Mouse (Mus musculus): ENCODE results near the gene Gm28036. TPM values are rescaled to one million over a fixed set of nuclear protein-coding genes. Genes with fewer than 3 reads are reported as not detected.
A peak's percentile ranks its signal among the peaks of the same experiment; 100 is the strongest.

Gene Gm28036
- 10.8 and 14.1 TPM in 2 replicates for polyA plus RNA-seq (2015; fragmentation: Nextera tagmentation; extraction: Ambion mirVana)

- WGBS: 92% methylated on average over 5 of the region's 5 CpGs
- Histone ChIP-seq H3K27ac (ENCODE audit: low read length) (no peak within 1 kb of the TSS), H3K4me2 (ENCODE audit: low read depth, low read length) (no peak within 1 kb of the TSS), H3K4me1 (ENCODE audit: control insufficient read depth, insufficient read depth, low read length) (no peaks in the 10 kb centered on the region), H3K9me3 (replicated peaks; ENCODE audit: control insufficient read depth, low read length) (no peaks in the 10 kb centered on the region), H3K36me3 (ENCODE audit: control insufficient read depth, insufficient read depth) (peaks cover 16% of the 10 kb centered on the region), H3K9ac (ENCODE audit: low read length) (no peak within 1 kb of the TSS), H3K4me3 (ENCODE audit: low read length) (no peak within 1 kb of the TSS), H3K27me3 (ENCODE audit: control insufficient read depth, insufficient read depth, low read length) (no peaks in the 10 kb centered on the region)
- ATAC-seq (replicated peaks; ENCODE audit: extremely low read depth, insufficient read depth, low FRiP score): no peak
Measured at GRCm38 (mm10) chr2:156126992-156127391, at the start of gene Gm28036. Gene Gm28036 (minus strand): TSS chr2:156127092.

GRCm38 (mm10) chr2:156166557-156166956, 39.7 kb upstream of the Gm28036 start:
- no peak overlapping the region for H3K27ac ChIP-seq (ENCODE audit: low read length)
- WGBS: 95% methylated on average over 5 of the region's 5 CpGs
- H3K4me3 ChIP-seq (ENCODE audit: low read length): no peak overlapping the region
- no peaks in the 10 kb centered on the region for H3K9me3 ChIP-seq (replicated peaks; ENCODE audit: control insufficient read depth, low read length)
- H3K27me3 ChIP-seq (ENCODE audit: control insufficient read depth, insufficient read depth, low read length): no peaks in the 10 kb centered on the region
- no peak for ATAC-seq (replicated peaks; ENCODE audit: extremely low read depth, insufficient read depth, low FRiP score)
- H3K4me2 ChIP-seq (ENCODE audit: low read depth, low read length): no peak overlapping the region
- H3K4me1 ChIP-seq (ENCODE audit: control insufficient read depth, insufficient read depth, low read length): no peaks in the 10 kb centered on the region
- H3K9ac ChIP-seq (ENCODE audit: low read length): no peak overlapping the region
- peaks cover 63% of the 10 kb centered on the region for H3K36me3 ChIP-seq (ENCODE audit: control insufficient read depth, insufficient read depth)

GRCm38 (mm10) chr2:156165478-156165877, 38.6 kb upstream of the Gm28036 start:
- ATAC-seq (replicated peaks; ENCODE audit: extremely low read depth, insufficient read depth, low FRiP score): no peak
- Histone ChIP-seq H3K27ac (ENCODE audit: low read length) (no peak overlapping the region), H3K9me3 (replicated peaks; ENCODE audit: control insufficient read depth, low read length) (no peaks in the 10 kb centered on the region), H3K4me1 (ENCODE audit: control insufficient read depth, insufficient read depth, low read length) (no peaks in the 10 kb centered on the region), H3K9ac (ENCODE audit: low read length) (no peak overlapping the region), H3K27me3 (ENCODE audit: control insufficient read depth, insufficient read depth, low read length) (no peaks in the 10 kb centered on the region), H3K36me3 (ENCODE audit: control insufficient read depth, insufficient read depth) (peaks cover 59% of the 10 kb centered on the region), H3K4me2 (ENCODE audit: low read depth, low read length) (no peak overlapping the region), H3K4me3 (ENCODE audit: low read length) (no peak overlapping the region)
- WGBS: 98% methylated on average over 1 of the region's 1 CpGs

GRCm38 (mm10) chr2:156151538-156151937, 24.6 kb upstream of the Gm28036 start:
- H3K36me3 ChIP-seq (ENCODE audit: control insufficient read depth, insufficient read depth): peaks cover 36% of the 10 kb centered on the region
- no peak overlapping the region for H3K4me3 ChIP-seq (ENCODE audit: low read length)
- H3K9ac ChIP-seq (ENCODE audit: low read length): no peak overlapping the region
- no peaks in the 10 kb centered on the region for H3K27me3 ChIP-seq (ENCODE audit: control insufficient read depth, insufficient read depth, low read length)
- no peak overlapping the region for H3K4me2 ChIP-seq (ENCODE audit: low read depth, low read length)
- H3K27ac ChIP-seq (ENCODE audit: low read length): no peak overlapping the region
- no peaks in the 10 kb centered on the region for H3K9me3 ChIP-seq (replicated peaks; ENCODE audit: control insufficient read depth, low read length)
- H3K4me1 ChIP-seq (ENCODE audit: control insufficient read depth, insufficient read depth, low read length): no peaks in the 10 kb centered on the region
- no peak for ATAC-seq (replicated peaks; ENCODE audit: extremely low read depth, insufficient read depth, low FRiP score)

- no peak overlapping the region for H3K4me3 ChIP-seq (ENCODE audit: low read length)
- H3K36me3 ChIP-seq (ENCODE audit: control insufficient read depth, insufficient read depth): peaks cover 18% of the 10 kb centered on the region
- no peaks in the 10 kb centered on the region for H3K9me3 ChIP-seq (replicated peaks; ENCODE audit: control insufficient read depth, low read length)
- H3K4me2 ChIP-seq (ENCODE audit: low read depth, low read length): no peak overlapping the region
- H3K4me1 ChIP-seq (ENCODE audit: control insufficient read depth, insufficient read depth, low read length): peaks cover 9% of the 10 kb centered on the region; the same call in 1 of the 2 replicates
- no peak for ATAC-seq (replicated peaks; ENCODE audit: extremely low read depth, insufficient read depth, low FRiP score)
- H3K9ac ChIP-seq (ENCODE audit: low read length): no peak overlapping the region
- WGBS: 90% methylated on average over 3 of the region's 3 CpGs
- no peak overlapping the region for H3K27ac ChIP-seq (ENCODE audit: low read length)
- H3K27me3 ChIP-seq (ENCODE audit: control insufficient read depth, insufficient read depth, low read length): no peaks in the 10 kb centered on the region
Measured at GRCm38 (mm10) chr2:156147316-156147915, 20.5 kb upstream of the Gm28036 start.

GRCm38 (mm10) chr2:156146272-156146989, 19.5 kb upstream of the Gm28036 start:
- H3K4me3 ChIP-seq (ENCODE audit: low read length): no peak overlapping the region
- no peak overlapping the region for H3K27ac ChIP-seq (ENCODE audit: low read length)
- H3K4me1 ChIP-seq (ENCODE audit: control insufficient read depth, insufficient read depth, low read length): peaks cover 9% of the 10 kb centered on the region; the same call in 1 of the 2 replicates
- H3K4me2 ChIP-seq (ENCODE audit: low read depth, low read length): no peak overlapping the region
- no peaks in the 10 kb centered on the region for H3K9me3 ChIP-seq (replicated peaks; ENCODE audit: control insufficient read depth, low read length)
- no peak overlapping the region for H3K9ac ChIP-seq (ENCODE audit: low read length)
- H3K27me3 ChIP-seq (ENCODE audit: control insufficient read depth, insufficient read depth, low read length): no peaks in the 10 kb centered on the region
- peaks cover 18% of the 10 kb centered on the region for H3K36me3 ChIP-seq (ENCODE audit: control insufficient read depth, insufficient read depth)
- WGBS: 62% methylated on average over 5 of the region's 5 CpGs
- no peak for ATAC-seq (replicated peaks; ENCODE audit: extremely low read depth, insufficient read depth, low FRiP score)

GRCm38 (mm10) chr2:156145486-156146130, 18.7 kb upstream of the Gm28036 start:
- WGBS: 61% methylated on average over 11 of the region's 11 CpGs
- ATAC-seq (replicated peaks; ENCODE audit: extremely low read depth, insufficient read depth, low FRiP score): no peak
- H3K9ac ChIP-seq (ENCODE audit: low read length): no peak overlapping the region
- H3K27ac ChIP-seq (ENCODE audit: low read length): no peak overlapping the region
- peak overlapping the region; percentile 73 for H3K4me2 ChIP-seq (ENCODE audit: low read depth, low read length)
- H3K4me1 ChIP-seq (ENCODE audit: control insufficient read depth, insufficient read depth, low read length): peaks cover 9% of the 10 kb centered on the region; the same call in 1 of the 2 replicates
- H3K36me3 ChIP-seq (ENCODE audit: control insufficient read depth, insufficient read depth): peaks cover 18% of the 10 kb centered on the region
- no peaks in the 10 kb centered on the region for H3K9me3 ChIP-seq (replicated peaks; ENCODE audit: control insufficient read depth, low read length)
- no peak overlapping the region for H3K4me3 ChIP-seq (ENCODE audit: low read length)
- H3K27me3 ChIP-seq (ENCODE audit: control insufficient read depth, insufficient read depth, low read length): no peaks in the 10 kb centered on the region

GRCm38 (mm10) chr2:156143953-156144724, 17.2 kb upstream of the Gm28036 start, which contains the start of the genes Romo1 and Nfs1:
Gene Romo1 (plus strand): TSS chr2:156144039.
Gene Nfs1 (minus strand): TSS chr2:156144186.
- Histone ChIP-seq H3K27me3 (ENCODE audit: control insufficient read depth, insufficient read depth, low read length) (no peaks in the 10 kb centered on the region), H3K4me2 (ENCODE audit: low read depth, low read length) (peak within 1 kb of the TSS; percentile 73), H3K4me3 (ENCODE audit: low read length) (peak within 1 kb of the TSS; percentile 87), H3K4me1 (ENCODE audit: control insufficient read depth, insufficient read depth, low read length) (peaks cover 9% of the 10 kb centered on the region; the same call in 1 of the 2 replicates), H3K27ac (ENCODE audit: low read length) (peak within 1 kb of the TSS; percentile 96), H3K9ac (ENCODE audit: low read length) (peak within 1 kb of the TSS; percentile 94), H3K36me3 (ENCODE audit: control insufficient read depth, insufficient read depth) (peaks cover 9% of the 10 kb centered on the region), H3K9me3 (replicated peaks; ENCODE audit: control insufficient read depth, low read length) (no peaks in the 10 kb centered on the region)
- WGBS: under 1% methylated on average over 70 of the region's 70 CpGs
- peak; percentile 96 for ATAC-seq (replicated peaks; ENCODE audit: extremely low read depth, insufficient read depth, low FRiP score)

All from heart, embryonic 16.5 days (tissue).